Mouse (Mus musculus) frontal cortex, adult (tissue): ENCODE data around the gene Aspm.

Experiments
- ATAC-seq: cut with Nextera tagmentation; 2 replicates; pipeline ENCODE4 v1.9.2; 2017; ENCODE audit warnings: mild to moderate bottlenecking, moderate library complexity, mixed read lengths; ENCODE audit not compliant: low TSS enrichment

The Aspm gene

GRCm38 (mm10) chr1:139501258-139501752 lies 46.7 kb downstream of the Aspm start, which contains the start of gene F13b:
Gene F13b, plus strand, starts transcription at chr1:139501702.
- ATAC-seq, result no peak

GRCm38 (mm10) chr1:139514556-139514955 lies 60.0 kb downstream of the Aspm start:
- ATAC-seq, result no peak
